Mouse (Mus musculus) olfactory bulb, adult 2 months (tissue): ENCODE results near the gene Cd3d. TPM values are rescaled to one million over a fixed set of nuclear protein-coding genes. Genes with fewer than 3 reads are reported as not detected.

Experiments
- H3K27ac ChIP-seq: fragments of 200-500 bp; 2 replicates; pipeline ENCODE4 v1.5.1; 2012; ENCODE audit warnings: low read depth, low read length; ENCODE audit not compliant: insufficient read depth
- H3K4me1 ChIP-seq: fragments of 200-500 bp; 2 replicates; pipeline ENCODE4 v1.6.1; 2012; ENCODE audit warnings: low read length; ENCODE audit not compliant: control insufficient read depth, insufficient read depth
- H3K4me3 ChIP-seq: fragments of 200-500 bp; 2 replicates; pipeline ENCODE4 v1.5.1; 2012; ENCODE audit warnings: mild to moderate bottlenecking, low read depth, low read length, moderate library complexity; ENCODE audit not compliant: insufficient read depth
- CTCF ChIP-seq: fragments of 200-500 bp; IDR thresholded peaks from 2 replicates; pipeline ENCODE4 v1.5.1; 2012; ENCODE audit warnings: low read depth, mild to moderate bottlenecking, low read length, moderate library complexity; ENCODE audit not compliant: insufficient read depth
- POLR2A ChIP-seq: fragments of 200-500 bp; IDR thresholded peaks from 2 replicates; pipeline ENCODE4 v1.6.1; 2012; ENCODE audit warnings: mild to moderate bottlenecking, low read depth, low read length, moderate library complexity; ENCODE audit not compliant: insufficient read depth
- WGBS: fragments of 180-500 bp; shearing (Covaris S2); methylation state at CpG from one replicate; pipeline ENCODE4 v1.1.7; 2018; 5-methylcytosine and 5-hydroxymethylcytosine counted together
- polyA plus RNA-seq: library from polyadenylated mRNA; stranded (reverse); fragments of >200 nt; gene quantifications from 2 replicates; pipeline ENCODE4 v1.2.4, GENCODE M21; 2012; ENCODE audit warnings: low replicate concordance; ENCODE audit not compliant: missing spikeins, insufficient read depth, insufficient read length

The Cd3d gene
- polyA plus RNA-seq, 1 experiment, result not detected

DNA sequence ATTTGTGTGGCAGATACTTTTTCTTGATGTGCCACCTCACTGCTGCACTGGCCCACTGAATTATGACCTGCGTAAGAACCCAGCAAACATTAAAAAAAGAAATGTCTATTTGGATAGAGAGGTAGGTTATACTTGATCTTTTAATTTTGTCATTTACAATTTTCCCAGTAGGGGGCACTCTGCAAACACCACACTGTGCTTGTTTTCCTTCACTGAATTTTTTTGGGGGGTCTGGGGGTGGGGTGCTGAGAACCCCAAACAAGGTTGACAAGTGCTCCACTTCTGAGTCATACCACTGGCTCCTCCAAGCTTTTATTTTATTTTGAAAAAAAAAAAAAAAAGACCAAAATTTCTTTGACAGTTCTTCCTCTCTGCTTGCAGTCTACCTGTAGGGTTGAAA is 12.1 kb upstream of the Cd3d start:
- WGBS, result 83% methylated on average over 1 of the region's 1 CpGs
- Histone ChIP-seq H3K4me3 (no peak overlapping the region), H3K27ac (no peak overlapping the region), H3K4me1 (no peaks in the 10 kb centered on the region)
- TF ChIP-seq CTCF (no peak), POLR2A (no peak)

DNA sequence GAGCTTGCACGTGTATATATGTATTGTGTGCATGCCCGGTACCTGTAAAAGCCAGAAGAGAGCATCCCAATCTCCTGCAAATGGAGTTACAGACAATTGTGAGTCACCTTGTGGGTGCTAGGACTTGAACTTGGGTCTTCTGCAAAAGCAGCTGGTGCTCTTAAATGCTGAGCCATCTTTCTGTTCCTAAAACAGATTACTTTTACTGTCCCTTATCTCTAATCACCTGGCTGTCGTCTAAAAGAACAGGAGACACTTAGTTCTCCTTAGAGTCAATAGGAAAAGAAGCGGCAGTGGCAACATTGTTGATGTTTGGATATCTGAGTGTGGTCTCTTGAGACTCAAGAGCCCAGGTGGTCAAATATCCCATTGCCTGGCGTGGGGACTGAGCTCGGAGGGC is 3.8 kb upstream of the Cd3d start:
- TF ChIP-seq CTCF (no peak), POLR2A (no peak)
- Histone ChIP-seq H3K27ac (no peak overlapping the region), H3K4me3 (no peak overlapping the region), H3K4me1 (no peaks in the 10 kb centered on the region)
- 77% methylated on average over 6 of the region's 6 CpGs for WGBS

DNA sequence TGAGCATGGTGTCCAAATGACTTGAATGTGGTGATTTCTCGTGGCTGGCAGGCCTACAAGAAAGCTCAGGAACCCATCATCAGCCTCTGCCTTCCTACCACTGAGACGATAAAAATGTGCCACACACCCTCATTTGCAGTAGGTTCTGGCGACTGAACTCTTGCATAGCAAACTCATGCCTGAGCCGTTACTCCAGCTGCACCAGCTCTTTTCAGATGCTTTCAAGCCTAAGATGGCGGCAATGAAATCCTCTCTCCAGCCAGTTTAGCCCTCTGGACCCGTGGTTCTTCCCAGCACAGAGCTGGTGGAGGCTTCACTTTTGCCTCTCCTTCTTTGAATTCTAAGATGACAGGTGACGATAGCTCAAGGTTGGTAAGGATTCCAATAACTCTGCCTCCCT is 1.8 kb upstream of the Cd3d start:
- TF ChIP-seq POLR2A (no peak), CTCF (no peak)
- H3K4me1 ChIP-seq, result no peaks in the 10 kb centered on the region
- WGBS, result 72% methylated on average over 7 of the region's 7 CpGs
- H3K27ac ChIP-seq, result no peak overlapping the region
- no peak overlapping the region for H3K4me3 ChIP-seq

DNA sequence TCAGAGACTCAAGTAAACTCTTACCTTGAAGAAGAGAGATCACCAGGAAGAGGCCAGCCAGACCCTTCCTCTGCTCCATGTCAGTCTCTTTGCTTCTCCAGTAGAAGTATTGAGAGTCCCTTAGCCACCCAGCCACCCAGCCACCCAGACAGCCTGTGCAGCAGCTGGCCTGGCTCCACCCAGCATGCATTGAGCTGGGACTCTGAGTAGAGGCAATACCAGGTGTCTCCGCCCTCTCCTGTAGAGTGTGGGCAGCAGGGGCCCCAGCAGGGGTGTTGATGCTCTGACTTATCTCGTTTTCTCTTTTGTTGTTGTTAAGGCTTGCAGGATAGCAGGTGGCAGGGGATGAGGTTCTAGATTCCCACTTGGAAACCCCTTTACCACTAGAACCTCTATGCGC is 1.3 kb upstream of the Cd3d start, which contains the start of gene Cd3g:
Gene Cd3g, minus strand, starts transcription at position 190 of the 400 bp plus-strand sequence.
- TF ChIP-seq POLR2A (no peak), CTCF (no peak)
- H3K27ac ChIP-seq, result no peak within 1 kb of the TSS
- H3K4me1 ChIP-seq, result no peaks in the 10 kb centered on the region
- H3K4me3 ChIP-seq, result no peak within 1 kb of the TSS
- WGBS, result 64% methylated on average over 3 of the region's 3 CpGs

DNA sequence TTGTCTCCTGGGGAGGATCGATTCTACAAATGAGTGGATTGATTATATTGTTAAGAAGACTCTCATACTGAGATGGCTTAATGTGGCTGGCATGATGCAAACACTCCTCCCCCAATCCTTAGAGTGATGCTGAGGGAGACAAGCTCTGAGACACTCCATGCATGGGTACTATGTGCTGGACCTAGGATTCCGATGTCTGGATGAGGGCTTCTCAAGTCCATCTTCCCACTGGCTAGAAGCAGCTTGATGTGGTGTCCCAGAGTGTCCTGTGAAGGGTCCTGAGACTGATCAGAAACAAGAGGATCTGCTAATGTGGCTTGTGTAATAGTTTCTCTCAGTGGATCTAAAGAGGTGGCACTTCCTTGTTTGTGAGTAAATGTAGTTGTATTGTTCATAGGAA is 482 bp upstream of the Cd3d start:
- no peaks in the 10 kb centered on the region for H3K4me1 ChIP-seq
- 87% methylated on average over 2 of the region's 2 CpGs for WGBS
- no peak for TF ChIP-seq CTCF
- TF ChIP-seq POLR2A, result no peak
- no peak overlapping the region for H3K4me3 ChIP-seq
- H3K27ac ChIP-seq, result no peak overlapping the region

DNA sequence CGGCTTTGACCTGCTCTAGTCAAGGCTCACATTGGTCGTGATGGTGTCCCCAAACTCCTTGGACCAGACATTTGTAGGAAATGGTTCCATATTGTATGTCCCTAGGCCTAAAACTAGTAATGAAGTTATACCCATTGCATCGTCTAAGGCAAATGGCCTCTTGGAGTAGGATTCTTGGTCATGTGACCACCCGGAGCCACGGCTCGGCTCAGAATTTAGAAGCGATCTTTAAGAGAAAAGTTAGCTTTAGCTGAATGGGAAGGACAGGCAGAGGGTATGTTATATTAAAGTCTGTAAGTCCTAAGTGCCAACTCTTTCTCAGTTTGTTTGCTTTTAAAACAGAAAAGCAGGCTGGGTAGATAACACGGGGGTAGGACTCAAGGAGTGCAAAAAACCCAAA is 495 bp downstream of the Cd3d start:
- 86% methylated on average over 8 of the region's 8 CpGs for WGBS
- TF ChIP-seq POLR2A (no peak), CTCF (no peak)
- no peaks in the 10 kb centered on the region for H3K4me1 ChIP-seq
- H3K4me3 ChIP-seq, result no peak overlapping the region
- no peak overlapping the region for H3K27ac ChIP-seq

DNA sequence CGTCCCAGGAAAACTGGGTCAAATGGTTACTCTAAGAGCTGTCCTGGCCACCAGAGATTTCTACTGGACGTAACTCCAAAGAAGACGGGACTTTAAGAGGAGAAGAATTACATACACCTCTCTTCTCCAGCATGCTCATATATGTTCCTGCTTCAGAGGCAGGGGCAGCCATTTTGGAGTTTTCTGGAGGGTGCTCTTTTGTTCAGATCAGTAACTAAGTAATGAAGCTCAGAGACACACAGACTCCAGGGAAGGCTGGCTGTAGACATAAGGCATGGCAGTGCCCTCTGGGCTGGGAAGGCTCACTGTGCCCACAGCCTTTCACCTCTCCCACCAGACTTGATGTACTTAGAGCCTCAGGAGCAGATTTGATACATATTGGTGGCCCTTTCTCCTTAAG is 945 bp downstream of the Cd3d start:
- no peaks in the 10 kb centered on the region for H3K4me1 ChIP-seq
- H3K27ac ChIP-seq, result no peak overlapping the region
- H3K4me3 ChIP-seq, result no peak overlapping the region; the same call in 1 of the 2 replicates
- WGBS, result 85% methylated on average over 3 of the region's 3 CpGs
- TF ChIP-seq POLR2A (no peak), CTCF (no peak)

DNA sequence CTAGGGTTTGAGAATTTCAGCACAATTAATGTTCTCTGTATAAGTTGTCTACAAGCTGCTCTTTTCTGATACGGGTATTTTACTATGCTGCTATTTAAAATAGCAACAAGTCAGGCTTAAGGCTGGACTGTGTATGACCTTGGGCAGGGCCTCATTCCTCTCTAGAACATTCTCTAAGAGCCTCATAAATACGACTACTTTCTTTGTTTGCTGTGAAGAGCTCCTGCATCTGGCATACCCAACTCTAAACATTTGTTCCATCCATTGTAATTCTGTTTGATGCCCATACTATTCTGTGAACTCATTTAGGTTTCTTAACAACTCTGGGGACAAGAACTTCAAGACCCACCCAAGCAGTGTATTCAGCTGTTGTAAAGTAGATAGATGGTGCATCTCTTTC is 1.4 kb downstream of the Cd3d start:
- TF ChIP-seq POLR2A (no peak), CTCF (no peak)
- Histone ChIP-seq H3K27ac (no peak overlapping the region), H3K4me1 (no peaks in the 10 kb centered on the region), H3K4me3 (no peak overlapping the region)
- 71% methylated on average over 2 of the region's 2 CpGs for WGBS

DNA sequence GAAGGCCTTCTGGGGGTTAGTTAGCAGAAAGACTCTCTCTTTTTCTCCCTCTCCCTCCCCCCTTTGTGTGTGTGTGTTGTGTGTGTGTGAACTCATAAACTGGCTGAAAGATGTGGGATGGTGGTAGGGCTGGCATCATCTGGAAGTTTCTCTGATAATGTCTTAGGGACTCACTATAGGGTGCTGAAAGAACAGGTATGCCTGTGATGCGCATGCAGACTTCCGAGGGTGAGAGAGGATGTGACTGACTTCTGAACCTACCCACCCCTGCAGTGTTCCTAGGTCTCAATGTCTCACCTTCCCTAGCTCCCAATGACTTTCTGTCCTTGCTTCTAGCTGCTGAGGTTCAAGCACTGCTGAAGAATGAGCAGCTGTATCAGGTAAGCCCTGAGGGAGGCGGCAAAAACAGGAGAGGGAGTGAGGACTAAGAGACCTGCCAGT is 4.2 kb downstream of the Cd3d start:
- Histone ChIP-seq H3K27ac (no peak overlapping the region), H3K4me1 (no peaks in the 10 kb centered on the region), H3K4me3 (no peak overlapping the region)
- TF ChIP-seq POLR2A, result no peak
- no peak for TF ChIP-seq CTCF
- WGBS, result 78% methylated on average over 3 of the region's 3 CpGs

DNA sequence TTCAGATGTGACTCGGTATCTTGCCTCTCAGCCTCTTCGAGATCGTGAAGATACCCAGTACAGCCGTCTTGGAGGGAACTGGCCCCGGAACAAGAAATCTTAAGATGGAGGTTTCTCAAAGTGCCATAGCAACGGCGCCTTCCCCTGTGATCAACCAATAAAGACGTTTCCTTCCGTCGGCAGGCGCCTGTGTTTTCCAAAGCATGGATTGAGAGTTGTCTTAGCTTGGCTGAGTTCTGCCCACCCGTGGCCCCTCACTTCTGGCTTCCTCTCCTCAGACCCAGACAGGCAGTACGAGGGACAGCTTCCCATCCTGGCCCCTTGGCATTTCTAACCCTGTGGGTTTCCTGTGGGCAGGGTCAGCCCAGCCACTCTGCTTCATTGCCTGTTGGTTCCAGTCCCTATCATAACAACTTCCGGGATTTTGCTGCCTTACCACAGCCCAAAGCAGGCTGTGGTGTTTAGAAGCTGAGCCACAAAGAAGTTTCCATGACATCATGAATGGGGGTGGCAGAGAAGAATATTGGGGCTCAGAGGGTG is 4.7 kb downstream of the Cd3d start:
- TF ChIP-seq POLR2A, result no peak
- no peak for TF ChIP-seq CTCF
- Histone ChIP-seq H3K4me3 (no peak overlapping the region), H3K27ac (no peak overlapping the region), H3K4me1 (no peaks in the 10 kb centered on the region)
- 61% methylated on average over 14 of the region's 14 CpGs for WGBS
